Mouse (Mus musculus): ENCODE data around the gene Arntl.

- TF ChIP-seq POLR2A (IDR thresholded peaks at IDR 0.05; ENCODE audit: borderline replicate concordance, low read depth, low read length) = no peak
- no peak for TF ChIP-seq CTCF (IDR thresholded peaks at IDR 0.05; ENCODE audit: low read depth, low read length)
Observed at GRCm38 (mm10) chr7:113197161-113197775, 10.0 kb upstream of the Arntl start.
